Mouse (Mus musculus) intestine, embryonic 15.5 days (tissue): Measurements from ENCODE around the gene Plbd2. TPM values are rescaled to one million over a fixed set of nuclear protein-coding genes. Genes with fewer than 3 reads are reported as not detected.
A peak's percentile ranks its signal among the peaks of the same experiment; 100 is the strongest.

Experiments used
- ATAC-seq: fragments of 200-750 bp; cut with Nextera tagmentation; 2 replicates; pipeline ENCODE4 v1.8.0; 2017; ENCODE audit warnings: moderate TSS enrichment, moderate library complexity
- H3K27ac ChIP-seq: fragments of 300-500 bp; sonication (generic); 2 replicates; pipeline ENCODE4 v1.5.1; 2015; ENCODE audit warnings: mild to moderate bottlenecking, inconsistent platforms
- H3K27me3 ChIP-seq: fragments of 300-500 bp; sonication (generic); replicated peaks from 2 replicates; pipeline ENCODE4 v1.6.1; 2015; ENCODE audit warnings: inconsistent platforms
- H3K36me3 ChIP-seq: fragments of 300-500 bp; sonication (generic); 2 replicates; pipeline ENCODE4 v1.6.1; 2015; ENCODE audit warnings: inconsistent platforms
- H3K4me1 ChIP-seq: fragments of 300-500 bp; sonication (generic); replicated peaks from 2 replicates; pipeline ENCODE4 v1.6.1; 2015; ENCODE audit warnings: inconsistent platforms
- H3K4me2 ChIP-seq: fragments of 300-500 bp; sonication (generic); replicated peaks from 2 replicates; pipeline ENCODE4 v1.6.1; 2015; ENCODE audit warnings: mild to moderate bottlenecking, inconsistent platforms
- H3K4me3 ChIP-seq: fragments of 300-500 bp; sonication (generic); replicated peaks from 2 replicates; pipeline ENCODE4 v1.5.1; 2015; ENCODE audit warnings: inconsistent platforms
- H3K9ac ChIP-seq: fragments of 300-500 bp; sonication (generic); 2 replicates; pipeline ENCODE4 v1.6.1; 2015; ENCODE audit warnings: inconsistent platforms
- H3K9me3 ChIP-seq: fragments of 300-500 bp; sonication (generic); 2 replicates; pipeline ENCODE4 v1.6.1; 2016; ENCODE audit warnings: inconsistent platforms
- WGBS: fragments of 180-500 bp; shearing (Covaris S2); methylation state at CpG from one replicate; pipeline ENCODE4 v1.1.7; 2015; 5-methylcytosine and 5-hydroxymethylcytosine counted together
- polyA plus RNA-seq: library from polyadenylated mRNA; unstranded; fragments of >200 nt; fragmentation: Nextera tagmentation; extraction: Ambion mirVana; gene quantifications from 2 replicates; pipeline ENCODE4 v1.2.1, GENCODE M21; 2015

Plbd2 gene
- polyA plus RNA-seq, 1 experiment from 2014 or later = 50.2 TPM

DNA sequence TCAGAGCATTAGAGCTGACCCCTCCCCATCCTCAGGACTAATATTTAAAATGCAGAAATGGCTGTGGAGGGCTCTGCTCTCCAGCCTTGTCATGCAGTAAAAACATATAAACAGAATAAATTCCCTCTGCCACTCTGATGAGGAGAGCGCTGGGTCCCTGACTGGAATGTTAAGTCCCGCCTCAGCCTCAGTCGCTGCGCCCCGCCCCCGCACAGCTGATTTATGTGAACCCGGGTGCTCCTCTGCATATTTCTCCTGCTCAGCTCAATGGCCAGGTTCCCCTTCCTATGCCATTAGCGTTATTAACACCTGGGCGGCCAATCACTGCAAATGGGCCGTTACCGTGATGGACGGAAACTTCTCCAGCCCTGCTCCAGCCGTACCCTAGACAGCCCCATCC, 56.1 kb downstream of the Plbd2 start:
- Histone ChIP-seq H3K4me1 (0 out of 2 replicates have a peak, but pooled peaks cover 2% of the 10 kb centered on the region), H3K36me3 (no peaks in the 10 kb centered on the region), H3K9ac (no peak overlapping the region), H3K27ac (no peak overlapping the region), H3K9me3 (no peaks in the 10 kb centered on the region), H3K27me3 (peaks cover 15% of the 10 kb centered on the region), H3K4me3 (no peak overlapping the region), H3K4me2 (no peak overlapping the region)
- no peak for ATAC-seq
- 28% methylated on average over 13 of the region's 13 CpGs for WGBS

DNA sequence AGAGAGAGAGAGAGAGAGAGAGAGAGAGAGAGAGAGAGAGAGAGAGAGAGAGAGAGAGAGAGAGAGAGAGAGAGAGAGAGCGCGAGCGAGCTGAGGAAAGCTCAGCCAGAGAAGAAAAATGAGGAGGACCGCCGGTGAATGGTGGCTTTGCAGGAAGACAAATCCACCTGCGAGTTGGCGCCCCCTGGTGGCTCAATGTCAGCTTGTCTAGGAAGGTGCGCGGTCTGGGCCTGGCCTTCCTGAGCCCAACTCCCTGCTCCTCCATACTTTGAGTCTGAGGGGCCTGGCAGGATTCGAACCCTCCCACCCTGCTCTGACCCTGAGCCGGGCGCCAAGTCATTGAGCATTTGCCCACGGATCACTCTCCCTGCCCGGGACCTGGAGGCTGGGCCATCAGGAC, 62.7 kb downstream of the Plbd2 start:
- WGBS = 4% methylated on average over 13 of the region's 14 CpGs
- Histone ChIP-seq H3K9me3 (no peaks in the 10 kb centered on the region), H3K4me2 (peak overlapping the region; percentile 60), H3K9ac (no peak overlapping the region), H3K4me1 (peaks cover 19% of the 10 kb centered on the region), H3K27me3 (peaks cover 61% of the 10 kb centered on the region), H3K4me3 (peak overlapping the region; percentile 27), H3K27ac (no peak overlapping the region), H3K36me3 (no peaks in the 10 kb centered on the region)
- peak; percentile 74; the same call in 1 of the 2 replicates for ATAC-seq

DNA sequence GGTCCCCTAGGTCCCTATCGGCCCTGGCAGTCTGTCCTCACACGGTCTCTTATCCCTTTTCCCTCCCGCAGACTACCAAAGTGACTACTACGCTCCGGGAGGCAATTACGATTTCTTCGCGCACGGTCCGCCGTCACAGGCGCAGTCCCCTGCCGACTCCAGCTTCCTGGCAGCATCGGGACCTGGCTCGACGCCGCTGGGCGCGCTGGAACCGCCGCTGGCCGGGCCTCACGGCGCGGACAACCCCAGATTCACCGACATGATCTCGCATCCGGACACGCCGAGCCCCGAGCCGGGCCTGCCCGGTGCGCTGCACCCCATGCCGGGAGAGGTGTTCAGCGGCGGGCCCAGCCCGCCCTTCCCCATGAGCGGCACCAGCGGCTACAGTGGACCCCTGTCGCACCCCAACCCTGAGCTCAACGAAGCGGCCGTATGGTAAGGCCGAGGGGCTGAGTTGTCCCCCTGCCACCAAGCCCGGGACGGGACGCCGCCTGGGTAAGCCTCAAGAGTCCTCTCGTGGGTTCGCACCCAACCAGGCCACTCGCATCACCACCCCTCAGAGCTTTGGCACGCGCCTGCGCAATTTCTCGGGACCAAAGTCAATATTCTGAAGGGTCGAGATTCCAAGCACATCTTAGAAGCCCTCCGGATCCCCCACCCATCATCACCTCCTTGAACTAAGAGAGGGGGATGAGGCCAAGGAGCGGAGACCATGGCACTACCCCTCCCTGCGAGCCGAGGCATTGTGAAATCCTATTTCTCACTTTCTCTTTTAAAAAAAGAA, 63.3 kb downstream of the Plbd2 start:
- ATAC-seq = no peak
- Histone ChIP-seq H3K27ac (no peak overlapping the region), H3K9me3 (no peaks in the 10 kb centered on the region), H3K4me1 (peaks cover 19% of the 10 kb centered on the region), H3K27me3 (peaks cover 65% of the 10 kb centered on the region), H3K4me2 (peak overlapping the region; percentile 60), H3K36me3 (no peaks in the 10 kb centered on the region), H3K4me3 (peak overlapping the region; percentile 27), H3K9ac (no peak overlapping the region)
- WGBS = under 1% methylated on average over 61 of the region's 61 CpGs

DNA sequence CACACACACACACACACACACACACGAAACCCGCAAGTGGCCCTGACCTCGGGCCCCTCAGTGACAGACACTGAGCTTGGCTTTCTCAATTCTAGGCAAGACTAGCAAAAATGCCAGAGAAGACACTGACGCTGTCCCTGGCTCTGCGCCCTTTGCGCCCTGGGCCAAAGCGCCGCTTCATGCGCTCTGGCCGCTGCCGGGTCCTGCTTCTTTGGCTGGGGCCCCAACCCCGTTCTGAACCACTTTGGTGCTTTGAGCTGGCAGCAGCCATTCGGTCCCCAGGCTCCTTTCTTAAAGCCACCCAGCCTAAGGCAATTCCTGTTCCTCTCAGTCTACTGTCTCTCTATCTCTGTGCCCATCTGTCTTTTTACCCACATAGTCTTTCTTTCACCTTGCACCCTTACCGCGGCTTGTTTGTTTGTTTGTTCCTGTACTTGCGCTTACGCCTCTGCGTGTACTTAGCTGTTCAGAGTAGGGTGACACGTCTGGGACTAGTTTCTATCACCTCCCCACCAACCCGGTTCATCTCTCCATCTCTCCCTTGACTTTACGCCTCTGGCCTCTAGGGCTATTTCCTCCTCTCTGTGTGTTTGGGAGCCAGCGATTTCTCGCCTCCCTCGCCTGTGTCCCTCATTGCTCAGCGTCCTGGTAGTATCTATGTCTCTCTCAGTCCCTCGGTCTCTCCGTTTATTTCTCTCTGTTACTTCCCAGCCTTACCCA, 64.3 kb downstream of the Plbd2 start:
- H3K27me3 ChIP-seq = peaks cover 70% of the 10 kb centered on the region
- H3K4me3 ChIP-seq = no peak overlapping the region
- no peak overlapping the region for H3K27ac ChIP-seq
- 2% methylated on average over 27 of the region's 27 CpGs for WGBS
- no peak for ATAC-seq
- H3K4me1 ChIP-seq = peaks cover 19% of the 10 kb centered on the region
- no peaks in the 10 kb centered on the region for H3K36me3 ChIP-seq
- no peak overlapping the region for H3K9ac ChIP-seq
- no peak overlapping the region for H3K4me2 ChIP-seq
- H3K9me3 ChIP-seq = no peaks in the 10 kb centered on the region

DNA sequence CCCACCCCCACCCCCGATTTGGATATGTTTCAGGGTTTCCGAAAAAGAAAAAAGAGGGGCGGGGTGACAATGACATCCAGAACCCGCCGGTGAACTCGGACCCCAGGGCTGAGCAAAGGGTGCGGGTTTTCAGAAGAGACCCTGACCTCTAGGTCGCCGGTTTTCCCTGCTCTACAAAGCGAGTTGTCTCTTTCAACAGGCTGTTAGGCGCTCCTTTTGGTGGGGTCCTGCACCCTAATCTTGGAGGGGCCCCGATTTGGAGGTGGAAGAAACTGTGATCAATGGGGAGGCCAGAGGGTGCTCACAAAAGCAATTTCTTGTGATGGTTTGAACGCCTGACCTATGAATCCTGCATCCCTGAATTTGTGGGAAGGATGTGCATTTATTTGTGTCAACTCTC, 65.0 kb downstream of the Plbd2 start:
- ATAC-seq = no peak
- WGBS = 2% methylated on average over 13 of the region's 13 CpGs
- H3K36me3 ChIP-seq = no peaks in the 10 kb centered on the region
- no peaks in the 10 kb centered on the region for H3K9me3 ChIP-seq
- no peak overlapping the region for H3K4me3 ChIP-seq
- peaks cover 19% of the 10 kb centered on the region for H3K4me1 ChIP-seq
- no peak overlapping the region for H3K27ac ChIP-seq
- peaks cover 77% of the 10 kb centered on the region for H3K27me3 ChIP-seq
- no peak overlapping the region for H3K4me2 ChIP-seq
- no peak overlapping the region for H3K9ac ChIP-seq

DNA sequence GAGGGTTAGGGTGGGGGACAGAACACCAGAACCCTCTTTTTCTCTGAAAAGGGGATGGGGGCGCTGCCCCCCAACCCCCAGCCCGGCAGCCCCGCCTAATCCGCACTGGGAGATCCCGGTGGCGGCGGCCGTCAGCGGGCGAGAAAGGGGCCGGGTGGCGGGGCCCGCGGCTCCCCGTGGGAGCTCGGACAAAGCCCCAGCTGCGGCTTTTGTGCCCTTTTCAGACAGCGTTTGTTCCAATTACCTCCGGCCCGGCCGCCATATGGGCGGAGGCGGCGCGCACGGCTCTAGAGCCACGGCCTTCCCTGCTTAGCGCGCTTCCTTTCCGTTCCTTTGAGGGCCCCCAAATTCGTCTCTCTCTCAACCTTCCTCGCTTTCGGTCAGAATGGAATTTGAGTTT, 65.4 kb downstream of the Plbd2 start:
- Histone ChIP-seq H3K9ac (no peak overlapping the region), H3K4me2 (peak overlapping the region; percentile 37), H3K4me1 (peaks cover 19% of the 10 kb centered on the region), H3K27me3 (peaks cover 78% of the 10 kb centered on the region), H3K9me3 (no peaks in the 10 kb centered on the region), H3K36me3 (no peaks in the 10 kb centered on the region), H3K27ac (no peak overlapping the region), H3K4me3 (0 out of 2 replicates have a peak overlapping the region, but pooled peaks have one; percentile 9)
- whole genome bisulfite sequencing = under 1% methylated on average over 31 of the region's 33 CpGs
- no peak for ATAC-seq

DNA sequence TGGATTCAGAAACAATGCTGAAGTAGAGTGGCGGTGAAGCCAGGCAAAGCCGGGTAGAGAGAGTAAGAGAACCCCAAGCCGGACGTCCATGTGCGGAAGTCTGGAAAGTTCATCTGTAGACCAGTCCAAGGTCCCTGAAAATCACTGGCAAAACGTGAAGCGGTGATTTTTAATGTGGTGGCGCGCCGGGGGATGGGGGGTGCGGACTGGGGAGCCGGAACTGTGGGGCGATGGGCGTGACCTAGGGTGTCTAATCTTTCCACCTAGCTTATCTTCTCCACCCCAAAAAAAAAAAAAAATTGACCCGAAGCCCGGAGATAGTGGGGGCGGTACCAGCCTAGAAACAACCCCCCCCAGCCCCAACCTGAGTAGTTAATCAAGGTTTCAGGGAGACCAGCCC, 65.9 kb downstream of the Plbd2 start:
- Histone ChIP-seq H3K27me3 (peaks cover 81% of the 10 kb centered on the region), H3K4me3 (0 out of 2 replicates have a peak overlapping the region, but pooled peaks have one; percentile 9)

DNA sequence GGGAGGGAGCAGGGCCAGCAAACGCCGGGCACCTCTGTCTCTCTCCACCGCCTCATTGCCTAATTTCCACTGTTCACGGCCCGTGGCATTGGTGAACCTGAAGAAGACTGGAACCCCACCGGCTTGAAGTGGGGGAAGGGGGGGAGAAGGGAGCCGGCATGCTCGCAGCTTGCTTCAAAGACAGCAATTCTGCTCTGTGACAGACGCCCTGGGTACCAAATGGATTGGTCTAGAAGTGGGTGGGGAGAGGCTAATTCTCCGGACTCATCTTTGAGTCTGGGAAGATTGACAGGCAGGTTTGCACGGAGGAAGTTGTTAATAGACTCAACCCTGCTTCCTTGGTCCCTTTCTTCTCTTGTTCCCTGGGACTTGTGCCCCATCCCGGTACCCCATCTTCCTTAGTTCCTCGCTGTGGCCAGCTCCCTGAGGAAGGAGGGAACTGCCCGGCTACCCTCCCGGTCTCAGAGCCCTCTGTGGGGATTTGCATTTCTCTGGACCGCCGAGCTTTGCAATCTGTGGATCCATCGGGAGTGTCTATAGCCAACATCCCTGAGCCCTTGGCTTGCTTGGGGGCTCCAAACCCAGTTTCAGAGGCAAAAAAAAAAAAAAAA, 66.4 kb downstream of the Plbd2 start:
- no peak overlapping the region for H3K4me3 ChIP-seq
- H3K4me2 ChIP-seq = no peak overlapping the region
- WGBS = 1% methylated on average over 18 of the region's 18 CpGs
- H3K4me1 ChIP-seq = peaks cover 19% of the 10 kb centered on the region
- no peak overlapping the region for H3K9ac ChIP-seq
- H3K9me3 ChIP-seq = no peaks in the 10 kb centered on the region
- no peaks in the 10 kb centered on the region for H3K36me3 ChIP-seq
- ATAC-seq = no peak
- H3K27ac ChIP-seq = no peak overlapping the region
- peaks cover 87% of the 10 kb centered on the region for H3K27me3 ChIP-seq

More for the DNA sequence above, 65.9 kb downstream of the Plbd2 start:
- Histone ChIP-seq H3K4me1 (peaks cover 19% of the 10 kb centered on the region), H3K4me2 (no peak overlapping the region), H3K9me3 (no peaks in the 10 kb centered on the region), H3K9ac (no peak overlapping the region), H3K27ac (no peak overlapping the region), H3K36me3 (no peaks in the 10 kb centered on the region)
- no peak for ATAC-seq
- under 1% methylated on average over 17 of the region's 17 CpGs for WGBS

DNA sequence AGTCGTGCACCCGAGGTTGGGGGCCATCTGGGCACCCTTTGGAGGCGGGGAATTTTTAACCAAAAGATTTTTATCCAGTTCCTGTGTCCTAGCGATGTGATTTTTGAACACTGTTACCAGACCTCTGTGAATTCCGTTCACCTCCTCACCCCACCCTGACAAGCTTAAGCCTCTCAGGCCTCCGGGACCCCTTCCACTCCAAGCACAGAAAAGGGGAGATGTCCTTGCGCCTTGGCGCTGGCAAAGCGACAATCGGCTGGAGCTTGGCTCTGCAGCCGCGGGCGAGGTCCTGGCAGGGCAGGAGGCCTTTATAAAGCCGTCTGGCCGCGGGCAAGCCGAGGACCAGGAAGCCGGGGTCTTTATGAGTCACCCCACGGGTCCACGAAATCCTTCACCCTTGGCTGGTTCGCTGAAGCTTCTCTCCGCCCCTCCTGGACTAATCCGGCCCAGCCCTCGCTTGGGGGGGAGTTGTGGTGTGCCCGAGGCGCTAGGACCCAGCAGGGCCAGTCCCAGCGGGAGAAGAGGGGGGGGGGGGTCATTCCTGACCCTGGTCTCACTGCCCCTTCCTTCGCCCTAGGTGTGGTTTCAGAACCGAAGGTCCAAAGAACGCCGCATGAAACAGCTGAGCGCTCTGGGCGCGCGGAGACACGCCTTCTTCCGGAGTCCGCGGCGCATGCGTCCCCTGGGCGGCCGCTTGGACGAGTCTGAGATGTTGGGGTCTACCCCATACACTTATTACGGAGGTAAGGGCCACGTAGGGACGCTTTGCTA, 67.5 kb downstream of the Plbd2 start:
- Histone ChIP-seq H3K27me3 (peaks cover 97% of the 10 kb centered on the region), H3K36me3 (no peaks in the 10 kb centered on the region), H3K9ac (no peak overlapping the region), H3K4me2 (peak overlapping the region; percentile 75), H3K9me3 (no peaks in the 10 kb centered on the region), H3K27ac (no peak overlapping the region), H3K4me3 (peak overlapping the region; percentile 36), H3K4me1 (peaks cover 19% of the 10 kb centered on the region)
- WGBS = under 1% methylated on average over 47 of the region's 47 CpGs
- ATAC-seq = no peak

DNA sequence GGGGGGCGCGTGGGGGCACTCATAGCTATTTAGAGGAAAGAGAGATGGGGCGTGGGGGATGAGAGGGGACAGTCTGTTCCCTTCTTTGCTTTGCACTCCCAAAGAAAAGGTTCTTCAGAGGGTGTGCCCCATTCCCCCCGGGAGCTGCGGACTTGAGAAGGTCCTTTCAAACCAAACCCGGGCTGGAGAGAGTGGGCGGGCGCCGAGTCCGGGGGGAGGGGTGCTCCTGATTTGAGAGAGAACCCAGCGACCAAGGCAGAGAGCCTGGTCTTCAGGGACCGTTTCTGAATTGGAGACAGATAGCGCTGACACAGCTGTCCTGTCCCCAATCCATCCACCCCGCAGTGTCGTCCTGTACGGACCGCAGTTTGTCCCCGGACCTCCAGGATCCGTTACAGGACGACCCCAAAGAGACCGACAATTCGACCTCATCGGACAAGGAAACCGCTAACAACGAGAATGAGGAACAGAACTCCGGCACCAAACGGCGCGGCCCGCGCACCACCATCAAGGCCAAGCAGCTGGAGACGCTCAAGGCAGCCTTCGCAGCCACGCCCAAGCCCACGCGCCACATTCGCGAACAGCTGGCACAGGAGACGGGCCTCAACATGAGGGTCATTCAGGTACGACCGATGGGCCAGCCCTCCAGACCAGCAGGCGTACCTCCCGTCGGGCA, 68.3 kb downstream of the Plbd2 start:
- Histone ChIP-seq H3K4me2 (0 out of 2 replicates have a peak overlapping the region, but pooled peaks have one; percentile 75), H3K4me3 (no peak overlapping the region), H3K27ac (no peak overlapping the region), H3K9ac (no peak overlapping the region), H3K27me3 (peaks cover 96% of the 10 kb centered on the region), H3K36me3 (no peaks in the 10 kb centered on the region), H3K9me3 (no peaks in the 10 kb centered on the region), H3K4me1 (peaks cover 17% of the 10 kb centered on the region)
- WGBS = under 1% methylated on average over 44 of the region's 44 CpGs
- no peak for ATAC-seq

DNA sequence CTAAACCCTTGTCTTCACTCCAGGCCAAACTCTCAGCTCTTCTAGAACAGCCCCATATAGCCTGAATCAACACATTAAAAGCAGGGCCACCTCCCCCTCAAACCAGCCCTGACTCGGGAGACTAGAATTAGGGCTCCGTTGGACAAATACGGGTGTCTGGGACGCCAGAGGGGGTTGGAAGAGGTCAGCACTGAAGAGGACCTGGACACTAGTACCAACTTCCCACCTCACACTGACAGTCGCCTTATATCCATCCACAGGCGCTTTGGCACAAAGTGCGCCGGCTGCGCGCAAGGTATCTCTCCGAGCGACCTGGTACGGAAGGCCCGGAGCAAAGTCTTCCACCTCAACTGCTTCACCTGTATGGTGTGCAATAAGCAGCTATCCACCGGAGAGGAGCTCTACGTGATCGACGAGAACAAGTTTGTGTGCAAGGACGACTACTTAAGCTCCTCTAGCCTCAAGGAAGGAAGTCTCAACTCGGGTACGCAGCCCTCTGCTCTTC, 69.1 kb downstream of the Plbd2 start:
- Histone ChIP-seq H3K36me3 (no peaks in the 10 kb centered on the region), H3K27me3 (peaks cover 96% of the 10 kb centered on the region), H3K9me3 (no peaks in the 10 kb centered on the region), H3K4me1 (peaks cover 12% of the 10 kb centered on the region), H3K4me3 (no peak overlapping the region), H3K9ac (no peak overlapping the region), H3K27ac (no peak overlapping the region), H3K4me2 (no peak overlapping the region)
- no peak for ATAC-seq
- 2% methylated on average over 21 of the region's 21 CpGs for WGBS
